Mouse (Mus musculus) A20 (cell line): ENCODE measurements at regions not wholly inside any gene's neighbourhood (a gene's known extent, or its start where the extent isn't known, plus 50 kb on each side); places are given as distances from the start of the nearest gene placed in this dataset.

Source experiments
- DNase-seq: peaks from one replicate; pipeline ENCODE4 v3.0.0-alpha.2; 2011; ENCODE audit warnings: low read depth, low spot score

GRCm38 (mm10) chr17:50438960-50439359 lies 70.2 kb upstream of the Plcl2 start:
- DNase-seq, result no peak

- DNase-seq, result no peak
Observed at GRCm38 (mm10) chr17:50439365-50439764, 69.8 kb upstream of the Plcl2 start.

- DNase-seq, result no peak
Observed at GRCm38 (mm10) chr17:50442062-50442461, 67.1 kb upstream of the Plcl2 start.

GRCm38 (mm10) chr17:50442905-50443304 lies 66.3 kb upstream of the Plcl2 start:
- no peak for DNase-seq

GRCm38 (mm10) chr17:50443376-50444022 lies 65.7 kb upstream of the Plcl2 start:
- no peak for DNase-seq

- DNase-seq, result no peak
Observed at GRCm38 (mm10) chr17:50444023-50444389, 65.2 kb upstream of the Plcl2 start.

- no peak for DNase-seq
Observed at GRCm38 (mm10) chr17:50448693-50449092, 60.5 kb upstream of the Plcl2 start.

- DNase-seq, result no peak
Observed at GRCm38 (mm10) chr17:50451606-50452005, 57.6 kb upstream of the Plcl2 start.

- DNase-seq, result no peak
Observed at GRCm38 (mm10) chr17:50453524-50453923, 55.7 kb upstream of the Plcl2 start.

GRCm38 (mm10) chr17:50453956-50454355 lies 55.2 kb upstream of the Plcl2 start:
- no peak for DNase-seq

- no peak for DNase-seq
Observed at GRCm38 (mm10) chr17:50454917-50455316, 54.3 kb upstream of the Plcl2 start.

GRCm38 (mm10) chr17:50455719-50456118 lies 53.5 kb upstream of the Plcl2 start:
- DNase-seq, result no peak

- no peak for DNase-seq
Observed at GRCm38 (mm10) chr17:50457053-50457697, 52.0 kb upstream of the Plcl2 start.

GRCm38 (mm10) chr17:50458232-50458631 lies 51.0 kb upstream of the Plcl2 start:
- no peak for DNase-seq
